Mouse (Mus musculus): ENCODE results near the gene Pifo.

DNA sequence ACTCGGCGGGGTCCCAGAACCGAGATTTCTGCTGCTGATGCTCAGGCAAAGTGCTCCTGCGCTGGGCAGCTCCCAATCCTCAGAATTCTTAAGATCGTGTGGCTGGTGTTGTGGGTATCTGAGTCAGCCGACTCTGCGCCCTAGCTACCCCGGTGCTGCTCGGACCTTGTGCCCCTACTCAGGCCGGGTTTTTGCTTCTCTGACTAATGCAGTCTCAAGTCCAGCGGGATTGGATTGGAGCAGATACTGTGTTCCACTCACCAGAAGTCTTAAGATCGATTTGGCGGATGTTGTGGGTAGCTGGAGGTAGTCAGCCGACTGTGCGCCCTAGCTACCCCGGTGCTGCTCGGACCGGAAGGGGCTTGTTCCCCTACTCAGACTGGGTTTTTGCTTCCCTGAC lies 37.5 kb upstream of the Pifo start:
- TF ChIP-seq GATA1 (IDR thresholded peaks at IDR 0.05; ENCODE audit: borderline replicate concordance, low read length) = no peak
- TF ChIP-seq FLI1 (IDR thresholded peaks at IDR 0.05; ENCODE audit: low read length) = no peak
